Mouse (Mus musculus): Measurements from ENCODE around the gene Hist1h2ag. TPM values are rescaled to one million over a fixed set of nuclear protein-coding genes. Genes with fewer than 3 reads are reported as not detected.
"Not testable (repeated sequence)": the region's sequence is repeated elsewhere in the genome, so short reads cannot be mapped to it uniquely, and the experiment has no call there.

Hist1h2ag gene
- polyA plus RNA-seq, 1 experiment from 2014 or later, result 36.9 TPM

- not testable (repeated sequence) for H3K36me3 ChIP-seq, H3K9me3 ChIP-seq, H3K27me3 ChIP-seq
- peak; percentile 97 for ATAC-seq (ENCODE audit: insufficient number of reproducible peaks, low FRiP score, low TSS enrichment, low read depth)
- peak within 1 kb of the TSS; percentile 77 for H3K27ac ChIP-seq
- under 1% methylated on average over 24 of the region's 69 CpGs for WGBS
- peaks cover 23% of the 10 kb centered on the region for H3K4me1 ChIP-seq
- peak within 1 kb of the TSS; percentile 52 for H3K4me2 ChIP-seq
- H3K4me3 ChIP-seq, result peak within 1 kb of the TSS; percentile 43
- H3K9ac ChIP-seq, result 0 out of 2 replicates have a peak within 1 kb of the TSS, but pooled peaks have one; percentile 18
Measured at GRCm38 (mm10) chr13:22035267-22036148, 7.2 kb downstream of the Hist1h2ag start, which contains the start of the genes Hist1h2ah and Hist1h2bk. TSS of gene Hist1h2ah (minus strand) at chr13:22035568. TSS of gene Hist1h2bk (plus strand) at chr13:22035870.

GRCm38 (mm10) chr13:22034443-22035266 lies 8.1 kb downstream of the Hist1h2ag start:
- under 1% methylated on average over 14 of the region's 14 CpGs for WGBS
- Histone ChIP-seq H3K4me3 (peak overlapping the region; percentile 43), H3K4me2 (peak overlapping the region; percentile 52), H3K9ac (0 out of 2 replicates have a peak overlapping the region, but pooled peaks have one; percentile 14), H3K36me3 (no peaks in the 10 kb centered on the region), H3K27ac (peak overlapping the region; percentile 77), H3K27me3 (no peaks in the 10 kb centered on the region), H3K9me3 (no peaks in the 10 kb centered on the region), H3K4me1 (peaks cover 15% of the 10 kb centered on the region)
- ATAC-seq (ENCODE audit: insufficient number of reproducible peaks, low FRiP score, low TSS enrichment, low read depth), result no peak

GRCm38 (mm10) chr13:22033741-22034442 lies 8.9 kb downstream of the Hist1h2ag start:
- Histone ChIP-seq H3K4me2 (peak overlapping the region; percentile 52; the same call in 1 of the 2 replicates), H3K9ac (no peak overlapping the region), H3K27me3 (no peaks in the 10 kb centered on the region), H3K4me1 (peaks cover 15% of the 10 kb centered on the region), H3K27ac (no peak overlapping the region), H3K9me3 (no peaks in the 10 kb centered on the region), H3K4me3 (peak overlapping the region; percentile 43; the same call in 1 of the 2 replicates), H3K36me3 (no peaks in the 10 kb centered on the region)
- ATAC-seq (ENCODE audit: insufficient number of reproducible peaks, low FRiP score, low TSS enrichment, low read depth), result no peak
- 40% methylated on average over 5 of the region's 5 CpGs for WGBS

GRCm38 (mm10) chr13:22030493-22030892 lies 12.3 kb downstream of the Hist1h2ag start:
- 9% methylated on average over 4 of the region's 4 CpGs for WGBS

GRCm38 (mm10) chr13:22029928-22030327 lies 12.8 kb downstream of the Hist1h2ag start:
- Histone ChIP-seq H3K4me2 (no peak overlapping the region), H3K36me3 (no peaks in the 10 kb centered on the region), H3K4me1 (peaks cover 10% of the 10 kb centered on the region), H3K4me3 (no peak overlapping the region), H3K27ac (no peak overlapping the region), H3K27me3 (no peaks in the 10 kb centered on the region), H3K9me3 (no peaks in the 10 kb centered on the region), H3K9ac (no peak overlapping the region)
- no peak for ATAC-seq (ENCODE audit: insufficient number of reproducible peaks, low FRiP score, low TSS enrichment, low read depth)
- 37% methylated on average over 8 of the region's 8 CpGs for WGBS

More at GRCm38 (mm10) chr13:22030493-22030892, 12.3 kb downstream of the Hist1h2ag start:
- peaks cover 12% of the 10 kb centered on the region for H3K4me1 ChIP-seq
- H3K36me3 ChIP-seq, result no peaks in the 10 kb centered on the region
- H3K4me3 ChIP-seq, result no peak overlapping the region
- H3K27me3 ChIP-seq, result no peaks in the 10 kb centered on the region
- no peak overlapping the region for H3K9ac ChIP-seq
- H3K27ac ChIP-seq, result no peak overlapping the region
- H3K4me2 ChIP-seq, result no peak overlapping the region
- H3K9me3 ChIP-seq, result no peaks in the 10 kb centered on the region
- no peak for ATAC-seq (ENCODE audit: insufficient number of reproducible peaks, low FRiP score, low TSS enrichment, low read depth)

- peak overlapping the region; percentile 88 for H3K27ac ChIP-seq
- H3K9me3 ChIP-seq, result no peaks in the 10 kb centered on the region
- H3K4me3 ChIP-seq, result peak overlapping the region; percentile 51
- WGBS, result 1% methylated on average over 40 of the region's 40 CpGs
- no peaks in the 10 kb centered on the region for H3K27me3 ChIP-seq
- H3K36me3 ChIP-seq, result no peaks in the 10 kb centered on the region
- H3K4me2 ChIP-seq, result peak overlapping the region; percentile 52
- H3K9ac ChIP-seq, result peak overlapping the region; percentile 51; the same call in 1 of the 2 replicates
- ATAC-seq (ENCODE audit: insufficient number of reproducible peaks, low FRiP score, low TSS enrichment, low read depth), result peak; percentile 76
- H3K4me1 ChIP-seq, result 0 out of 2 replicates have a peak, but pooled peaks cover 4% of the 10 kb centered on the region
Measured at GRCm38 (mm10) chr13:22028673-22029460, 13.9 kb downstream of the Hist1h2ag start.

- peak overlapping the region; percentile 44; the same call in 1 of the 2 replicates for H3K27ac ChIP-seq
- H3K4me3 ChIP-seq, result peak overlapping the region; percentile 46
- WGBS, result 1% methylated on average over 35 of the region's 35 CpGs
- H3K9me3 ChIP-seq, result no peaks in the 10 kb centered on the region
- ATAC-seq (ENCODE audit: insufficient number of reproducible peaks, low FRiP score, low TSS enrichment, low read depth), result peak; percentile 60; the same call in 1 of the 2 replicates
- no peaks in the 10 kb centered on the region for H3K27me3 ChIP-seq
- peaks cover 7% of the 10 kb centered on the region; the same call in 1 of the 2 replicates for H3K4me1 ChIP-seq
- H3K9ac ChIP-seq, result 0 out of 2 replicates have a peak overlapping the region, but pooled peaks have one; percentile 14
- H3K36me3 ChIP-seq, result no peaks in the 10 kb centered on the region
- peak overlapping the region; percentile 52 for H3K4me2 ChIP-seq
Measured at GRCm38 (mm10) chr13:22026058-22027031, 16.4 kb downstream of the Hist1h2ag start.

GRCm38 (mm10) chr13:22022241-22022640 lies 20.5 kb downstream of the Hist1h2ag start:
- Histone ChIP-seq H3K4me2 (peak overlapping the region; percentile 56), H3K4me3 (peak overlapping the region; percentile 45), H3K9me3 (no peaks in the 10 kb centered on the region), H3K27me3 (peaks cover 32% of the 10 kb centered on the region), H3K9ac (0 out of 2 replicates have a peak overlapping the region, but pooled peaks have one; percentile 10), H3K27ac (no peak overlapping the region), H3K36me3 (no peaks in the 10 kb centered on the region), H3K4me1 (peaks cover 18% of the 10 kb centered on the region)
- WGBS, result 1% methylated on average over 9 of the region's 9 CpGs
- no peak for ATAC-seq (ENCODE audit: insufficient number of reproducible peaks, low FRiP score, low TSS enrichment, low read depth)

- Histone ChIP-seq H3K9me3 (no peaks in the 10 kb centered on the region), H3K4me3 (peak overlapping the region; percentile 45), H3K9ac (0 out of 2 replicates have a peak overlapping the region, but pooled peaks have one; percentile 10), H3K27ac (no peak overlapping the region), H3K4me1 (peaks cover 18% of the 10 kb centered on the region), H3K27me3 (peaks cover 35% of the 10 kb centered on the region), H3K36me3 (no peaks in the 10 kb centered on the region), H3K4me2 (peak overlapping the region; percentile 56)
- under 1% methylated on average over 11 of the region's 11 CpGs for WGBS
- ATAC-seq (ENCODE audit: insufficient number of reproducible peaks, low FRiP score, low TSS enrichment, low read depth), result no peak
Measured at GRCm38 (mm10) chr13:22021581-22021980, 21.2 kb downstream of the Hist1h2ag start.
